Mouse (Mus musculus) myocyte (in vitro differentiated cells): ENCODE data around the gene Zfp839. TPM values are rescaled to one million over a fixed set of nuclear protein-coding genes. Genes with fewer than 3 reads are reported as not detected.

ENCODE experiments used
- H3K27me3 ChIP-seq: one replicate; pipeline ENCODE4 v1.6.1; 2011; ENCODE audit not compliant: control insufficient read depth, insufficient read depth, insufficient read length
- H3K36me3 ChIP-seq: one replicate; pipeline ENCODE4 v1.6.1; 2011; ENCODE audit not compliant: control insufficient read depth, insufficient read depth
- H3K4me2 ChIP-seq: one replicate; pipeline ENCODE4 v1.6.1; 2011; ENCODE audit warnings: low read depth, control low read depth
- H3K4me3 ChIP-seq: one replicate; pipeline ENCODE4 v1.5.1; 2011; ENCODE audit warnings: mild to moderate bottlenecking, control low read depth, moderate library complexity
- H3K79me2 ChIP-seq: one replicate; pipeline ENCODE4 v1.6.1; 2011; ENCODE audit not compliant: control insufficient read depth, insufficient read depth
- H3ac ChIP-seq: one replicate; pipeline ENCODE4 v1.6.1; 2011; ENCODE audit not compliant: control insufficient read depth, insufficient read length
- CEBPB ChIP-seq: IDR thresholded peaks from 2 replicates; pipeline ENCODE4 v1.6.1; 2011; ENCODE audit warnings: mild to moderate bottlenecking, moderate library complexity; ENCODE audit not compliant: poor library complexity, insufficient read depth, severe bottlenecking
- E2F4 ChIP-seq: IDR thresholded peaks from one replicate; pipeline ENCODE4 v1.6.1; 2011; ENCODE audit warnings: mild to moderate bottlenecking, control low read depth, moderate library complexity; ENCODE audit not compliant: insufficient read depth
- MAX ChIP-seq: IDR thresholded peaks from one replicate; pipeline ENCODE4 v1.6.1; 2011; ENCODE audit warnings: low read depth, mild to moderate bottlenecking, control low read depth
- MYOD1 ChIP-seq, 3 experiments: IDR thresholded peaks; one replicate each; pipeline ENCODE4 v1.6.1; 2011; ENCODE audit warnings: control low read depth in 2 of 3, low read depth in 2 of 3, mild to moderate bottlenecking in 2 of 3, moderate library complexity in 1 of 3; ENCODE audit not compliant: insufficient read length in 2 of 3, control insufficient read depth in 1 of 3
- MYOG ChIP-seq, 3 experiments: IDR thresholded peaks; one replicate each; pipeline ENCODE4 v1.6.1; 2011; ENCODE audit warnings: control low read depth in 2 of 3, low read depth in 2 of 3, mild to moderate bottlenecking in 2 of 3; ENCODE audit not compliant: insufficient read length in 2 of 3, control insufficient read depth in 1 of 3, insufficient read depth in 1 of 3
- POLR2A ChIP-seq: IDR thresholded peaks from one replicate; pipeline ENCODE4 v1.6.1; 2011; ENCODE audit warnings: low read depth, mild to moderate bottlenecking, control low read depth, moderate library complexity; ENCODE audit not compliant: insufficient read length
- POLR2AphosphoS2 ChIP-seq: IDR thresholded peaks from one replicate; pipeline ENCODE4 v1.6.1; 2011; ENCODE audit warnings: low read depth, control low read depth; ENCODE audit not compliant: insufficient read length
- REST ChIP-seq: IDR thresholded peaks from one replicate; pipeline ENCODE4 v1.6.1; 2011; ENCODE audit warnings: mild to moderate bottlenecking, control low read depth, moderate library complexity; ENCODE audit not compliant: insufficient read depth, insufficient read length
- SRF ChIP-seq: IDR thresholded peaks from one replicate; pipeline ENCODE4 v1.6.1; 2011; ENCODE audit warnings: low read depth; ENCODE audit not compliant: control insufficient read depth, insufficient read length
- TCF12 ChIP-seq: IDR thresholded peaks from one replicate; pipeline ENCODE4 v1.6.1; 2011; ENCODE audit warnings: mild to moderate bottlenecking, control low read depth; ENCODE audit not compliant: poor library complexity, insufficient read depth, severe bottlenecking
- TCF3 ChIP-seq: IDR thresholded peaks from one replicate; pipeline ENCODE4 v1.6.1; 2011; ENCODE audit warnings: low read depth, control low read depth; ENCODE audit not compliant: insufficient read length
- USF1 ChIP-seq: IDR thresholded peaks from one replicate; pipeline ENCODE4 v1.6.1; 2011; ENCODE audit warnings: low read depth, mild to moderate bottlenecking, control low read depth, moderate library complexity
- polyA plus RNA-seq: library from polyadenylated mRNA; unstranded; fragments of >200 nt; fragmentation: generic; extraction: Trizol; gene quantifications from one replicate; pipeline ENCODE4 v1.2.1, GENCODE M21; 2012; ENCODE audit warnings: missing spikeins

Gene Zfp839
- polyA plus RNA-seq, 1 experiment, result 3.1 TPM

GRCm38 (mm10) chr12:110864008-110864407, 14.0 kb downstream of the Zfp839 start:
- Histone ChIP-seq H3K27me3 (no peaks in the 10 kb centered on the region), H3K79me2 (no peaks in the 10 kb centered on the region), H3K4me3 (no peak overlapping the region), H3K4me2 (no peak overlapping the region), H3ac (no peak overlapping the region), H3K36me3 (peaks cover 5% of the 10 kb centered on the region)
- TF ChIP-seq E2F4 (no peak), REST (no peak), MAX (no peak), USF1 (no peak), POLR2AphosphoS2 (no peak), CEBPB (no peak), MYOG (IDR thresholded peaks at IDR 0.05; ENCODE audit: control insufficient read depth in 1 of 3, insufficient read depth in 1 of 3, insufficient read length in 2 of 3, low read depth in 2 of 3) (no peak), TCF3 (no peak), TCF12 (no peak), SRF (no peak), POLR2A (no peak)

- Histone ChIP-seq H3K27me3 (no peaks in the 10 kb centered on the region), H3K79me2 (no peaks in the 10 kb centered on the region), H3ac (no peak overlapping the region), H3K4me2 (no peak overlapping the region), H3K36me3 (peaks cover 5% of the 10 kb centered on the region), H3K4me3 (no peak overlapping the region)
- TF ChIP-seq MAX (no peak), E2F4 (no peak), REST (no peak), TCF3 (no peak), MYOD1 (IDR thresholded peaks at IDR 0.05; ENCODE audit: control insufficient read depth in 1 of 3, insufficient read length in 2 of 3, low read depth in 2 of 3) (no peak), SRF (no peak), POLR2A (no peak), CEBPB (no peak), TCF12 (no peak), MYOG (IDR thresholded peaks at IDR 0.05; ENCODE audit: control insufficient read depth in 1 of 3, insufficient read depth in 1 of 3, insufficient read length in 2 of 3, low read depth in 2 of 3) (no peak), USF1 (no peak), POLR2AphosphoS2 (no peak)
Observed at GRCm38 (mm10) chr12:110865571-110865970, 15.5 kb downstream of the Zfp839 start.

GRCm38 (mm10) chr12:110865989-110866388, 15.9 kb downstream of the Zfp839 start:
- H3K4me3 ChIP-seq, result no peak overlapping the region
- no peaks in the 10 kb centered on the region for H3K79me2 ChIP-seq
- no peak overlapping the region for H3K4me2 ChIP-seq
- H3K27me3 ChIP-seq, result no peaks in the 10 kb centered on the region
- peaks cover 5% of the 10 kb centered on the region for H3K36me3 ChIP-seq
- no peak overlapping the region for H3ac ChIP-seq
- TF ChIP-seq E2F4 (no peak), MYOD1 (IDR thresholded peaks at IDR 0.05; ENCODE audit: control insufficient read depth in 1 of 3, insufficient read length in 2 of 3, low read depth in 2 of 3) (no peak), TCF12 (no peak)

GRCm38 (mm10) chr12:110870107-110870506, 20.1 kb downstream of the Zfp839 start:
- Histone ChIP-seq H3ac (no peak overlapping the region), H3K79me2 (no peaks in the 10 kb centered on the region), H3K36me3 (peaks cover 9% of the 10 kb centered on the region), H3K4me3 (no peak overlapping the region), H3K4me2 (no peak overlapping the region), H3K27me3 (no peaks in the 10 kb centered on the region)
- TF ChIP-seq TCF3 (no peak), CEBPB (no peak)

GRCm38 (mm10) chr12:110871247-110871646, 21.2 kb downstream of the Zfp839 start:
- peaks cover 17% of the 10 kb centered on the region for H3K36me3 ChIP-seq
- TF ChIP-seq MYOG (IDR thresholded peaks at IDR 0.05; ENCODE audit: control insufficient read depth in 1 of 3, insufficient read depth in 1 of 3, insufficient read length in 2 of 3, low read depth in 2 of 3) (no peak), CEBPB (no peak), POLR2AphosphoS2 (no peak), USF1 (no peak), E2F4 (no peak), SRF (no peak)

More at GRCm38 (mm10) chr12:110871247-110871646, 21.2 kb downstream of the Zfp839 start:
- no peaks in the 10 kb centered on the region for H3K27me3 ChIP-seq
- H3ac ChIP-seq, result no peak overlapping the region
- no peak overlapping the region for H3K4me2 ChIP-seq
- H3K4me3 ChIP-seq, result no peak overlapping the region
- H3K79me2 ChIP-seq, result no peaks in the 10 kb centered on the region
